Mouse (Mus musculus): ENCODE measurements around the gene Serpinb2. TPM values are rescaled to one million over a fixed set of nuclear protein-coding genes. Genes with fewer than 3 reads are reported as not detected.

Gene Serpinb2
- polyA plus RNA-seq, 1 experiment from 2014 or later, result 0.22 TPM

Other genes starting within 250 kb of the Serpinb2 start
- not detected in 2 replicates for gene Serpinb3b, start 233.1 kb upstream of the Serpinb2 start, polyA plus RNA-seq (2015; fragmentation: Nextera tagmentation; extraction: Ambion mirVana)
- gene Serpinb3c, start 233.1 kb upstream of the Serpinb2 start, polyA plus RNA-seq (2015; fragmentation: Nextera tagmentation; extraction: Ambion mirVana), result not detected in 2 replicates
- gene Serpinb11, start 150.2 kb upstream of the Serpinb2 start, polyA plus RNA-seq (2015; fragmentation: Nextera tagmentation; extraction: Ambion mirVana), result not detected in 2 replicates
- not detected in 2 replicates for gene Serpinb7, start 111.8 kb upstream of the Serpinb2 start, polyA plus RNA-seq (2015; fragmentation: Nextera tagmentation; extraction: Ambion mirVana)
- 0.72 and 0.86 TPM in 2 replicates for gene Serpinb8, start 78.6 kb downstream of the Serpinb2 start, polyA plus RNA-seq (2015; fragmentation: Nextera tagmentation; extraction: Ambion mirVana)

All from hindbrain, embryonic 13.5 days (tissue).